Mouse (Mus musculus): Measurements from ENCODE around the gene Me1. TPM values are rescaled to one million over a fixed set of nuclear protein-coding genes. Genes with fewer than 3 reads are reported as not detected.

Me1 gene
- polyA plus RNA-seq, 1 experiment: 56.3 TPM

DNA sequence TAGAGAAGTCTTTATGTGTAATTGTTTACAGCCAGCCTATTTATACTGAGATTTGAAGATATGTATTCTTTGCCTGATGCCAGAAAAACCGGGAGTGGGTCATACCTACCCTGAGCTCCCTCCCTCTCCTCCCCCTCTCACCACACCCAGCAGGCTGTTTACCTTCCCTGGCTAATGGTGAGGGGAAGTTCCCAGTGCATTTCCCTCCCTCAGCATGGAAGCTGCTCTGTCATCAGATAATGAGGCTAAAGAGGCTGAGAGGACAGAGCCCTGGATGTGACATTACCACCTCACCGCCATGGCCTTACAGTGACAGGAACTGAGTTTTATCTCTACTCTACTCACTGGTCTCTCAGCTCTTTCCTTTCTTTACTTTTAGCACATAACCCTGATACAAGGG is 6.1 kb upstream of the Me1 start:
- no peak for DNase-seq
- no peaks in the 10 kb centered on the region for H3K4me1 ChIP-seq (ENCODE audit: control insufficient read depth, insufficient read depth, low read length)
- no peak overlapping the region for H3K27ac ChIP-seq (ENCODE audit: insufficient read depth, low read length)
- no peaks in the 10 kb centered on the region for H3K27me3 ChIP-seq (ENCODE audit: control insufficient read depth, insufficient read depth, low read length)
- TF ChIP-seq POLR2A (IDR thresholded peaks at IDR 0.05; ENCODE audit: borderline replicate concordance, insufficient read depth, low read length): no peak
- TF ChIP-seq CTCF (IDR thresholded peaks at IDR 0.05; ENCODE audit: borderline replicate concordance, insufficient read depth, low read depth, low read length): no peak
- 35% methylated on average over 2 of the region's 2 CpGs for WGBS
- H3K4me3 ChIP-seq (replicated peaks; ENCODE audit: insufficient read depth, low read depth, low read length): no peak overlapping the region

DNA sequence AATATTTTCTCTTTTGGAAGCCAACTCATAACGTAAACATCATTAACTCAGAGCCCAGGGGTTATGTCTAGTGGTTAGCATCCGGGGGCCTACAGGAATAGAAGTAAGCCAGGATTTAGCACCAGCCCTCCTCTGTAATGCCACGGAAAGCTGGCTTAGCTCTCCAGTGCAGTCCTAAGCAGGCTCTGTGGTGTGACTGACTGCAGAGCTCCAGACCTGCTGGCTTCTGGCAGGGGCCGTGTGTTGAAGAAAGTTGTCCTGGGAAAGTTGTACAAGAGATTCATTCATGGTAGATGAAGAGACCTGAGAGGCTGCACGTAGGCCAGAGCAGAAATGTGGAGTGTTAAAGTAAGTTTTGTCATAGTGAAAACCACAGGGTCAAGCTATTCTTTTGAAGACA is 5.5 kb upstream of the Me1 start:
- TF ChIP-seq POLR2A (IDR thresholded peaks at IDR 0.05; ENCODE audit: borderline replicate concordance, insufficient read depth, low read length) (no peak), CTCF (IDR thresholded peaks at IDR 0.05; ENCODE audit: borderline replicate concordance, insufficient read depth, low read depth, low read length) (no peak)
- Histone ChIP-seq H3K4me1 (ENCODE audit: control insufficient read depth, insufficient read depth, low read length) (no peaks in the 10 kb centered on the region), H3K4me3 (replicated peaks; ENCODE audit: insufficient read depth, low read depth, low read length) (no peak overlapping the region), H3K27ac (ENCODE audit: insufficient read depth, low read length) (no peak overlapping the region), H3K27me3 (ENCODE audit: control insufficient read depth, insufficient read depth, low read length) (no peaks in the 10 kb centered on the region)
- DNase-seq: no peak
- WGBS: 43% methylated on average over 5 of the region's 5 CpGs

DNA sequence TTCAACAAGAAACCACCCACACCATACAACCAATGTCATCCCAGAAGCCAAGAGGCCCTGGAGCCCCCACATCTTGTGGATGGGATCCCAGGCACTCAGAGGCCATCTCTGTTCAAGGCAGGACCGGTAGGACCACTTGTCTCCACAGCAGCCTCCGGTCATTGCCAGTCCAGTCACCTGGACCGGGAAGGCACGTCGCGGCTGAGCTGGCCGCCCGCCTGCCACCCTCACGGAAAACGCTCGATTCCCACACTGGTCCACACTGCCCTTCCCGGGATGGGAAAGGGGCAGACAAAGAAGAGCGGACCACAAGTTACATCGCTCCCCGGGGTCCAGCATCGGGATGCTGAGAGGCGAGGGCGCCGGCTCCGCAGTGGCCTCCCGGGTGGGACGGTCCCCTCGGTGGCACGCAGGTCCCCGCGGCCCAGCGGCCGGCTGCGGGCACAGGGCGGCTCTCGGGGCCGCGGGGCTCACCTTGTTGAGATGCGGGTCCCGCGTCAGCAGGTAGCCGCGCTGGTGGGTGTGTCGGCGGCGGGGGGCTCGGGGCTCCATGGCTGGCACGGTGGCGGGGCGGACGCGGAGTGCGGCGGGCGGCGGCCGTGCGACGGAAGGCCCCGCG is 445 bp downstream of the Me1 start:
- no peaks in the 10 kb centered on the region; the same call in 1 of the 2 replicates for H3K27me3 ChIP-seq (ENCODE audit: control insufficient read depth, insufficient read depth, low read length)
- DNase-seq: peak; percentile 33 to 46
- H3K4me1 ChIP-seq (ENCODE audit: control insufficient read depth, insufficient read depth, low read length): no peaks in the 10 kb centered on the region
- H3K27ac ChIP-seq (ENCODE audit: insufficient read depth, low read length): no peak overlapping the region
- WGBS: 2% methylated on average over 41 of the region's 56 CpGs
- TF ChIP-seq CTCF (IDR thresholded peaks at IDR 0.05; ENCODE audit: borderline replicate concordance, insufficient read depth, low read depth, low read length) (no peak), POLR2A (IDR thresholded peaks at IDR 0.05; ENCODE audit: borderline replicate concordance, insufficient read depth, low read length) (no peak)
- peak overlapping the region; percentile 58 for H3K4me3 ChIP-seq (replicated peaks; ENCODE audit: insufficient read depth, low read depth, low read length)

DNA sequence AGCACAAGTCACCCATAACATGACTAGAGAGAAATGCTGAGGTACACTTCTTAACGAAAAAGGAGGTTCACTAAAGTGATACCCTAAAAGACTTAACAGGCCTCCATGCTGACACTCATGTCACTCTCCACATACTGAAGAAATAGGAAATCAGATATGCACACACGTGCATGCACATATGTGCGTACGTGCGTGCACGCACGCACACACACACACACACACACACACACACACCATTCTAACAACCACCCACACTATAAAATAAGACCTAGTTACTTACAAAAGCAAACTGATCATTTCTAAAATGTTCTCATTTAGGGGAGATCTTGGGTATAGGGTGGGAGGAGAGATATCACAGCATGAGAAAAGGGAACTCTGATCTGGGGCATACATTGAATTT is 1.1 kb downstream of the Me1 start:
- Histone ChIP-seq H3K4me3 (replicated peaks; ENCODE audit: insufficient read depth, low read depth, low read length) (no peak overlapping the region), H3K27ac (ENCODE audit: insufficient read depth, low read length) (no peak overlapping the region), H3K4me1 (ENCODE audit: control insufficient read depth, insufficient read depth, low read length) (no peaks in the 10 kb centered on the region), H3K27me3 (ENCODE audit: control insufficient read depth, insufficient read depth, low read length) (no peaks in the 10 kb centered on the region; the same call in 1 of the 2 replicates)
- DNase-seq: no peak
- WGBS: 98% methylated on average over 7 of the region's 7 CpGs
- TF ChIP-seq POLR2A (IDR thresholded peaks at IDR 0.05; ENCODE audit: borderline replicate concordance, insufficient read depth, low read length) (no peak), CTCF (IDR thresholded peaks at IDR 0.05; ENCODE audit: borderline replicate concordance, insufficient read depth, low read depth, low read length) (no peak)

DNA sequence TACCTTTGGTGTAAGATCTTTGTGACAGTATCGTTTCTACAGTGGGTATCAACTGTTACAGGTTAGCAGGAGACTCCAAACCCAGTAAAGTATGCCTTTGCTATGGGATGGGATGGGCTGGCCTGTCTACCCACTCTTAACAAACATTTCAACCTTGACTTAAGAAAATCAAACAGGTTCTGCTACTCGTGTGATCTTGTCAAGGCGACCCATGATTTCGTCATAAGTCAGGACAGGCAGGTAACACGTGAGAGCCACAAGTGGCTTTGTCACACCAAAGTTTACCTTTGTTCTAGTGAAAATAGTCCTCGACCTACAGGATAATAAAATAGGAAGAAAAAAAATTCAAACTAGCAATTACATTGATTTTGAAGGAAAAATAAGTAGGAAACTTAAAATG is 1.8 kb downstream of the Me1 start:
- H3K4me3 ChIP-seq (replicated peaks; ENCODE audit: insufficient read depth, low read depth, low read length): no peak overlapping the region

DNA sequence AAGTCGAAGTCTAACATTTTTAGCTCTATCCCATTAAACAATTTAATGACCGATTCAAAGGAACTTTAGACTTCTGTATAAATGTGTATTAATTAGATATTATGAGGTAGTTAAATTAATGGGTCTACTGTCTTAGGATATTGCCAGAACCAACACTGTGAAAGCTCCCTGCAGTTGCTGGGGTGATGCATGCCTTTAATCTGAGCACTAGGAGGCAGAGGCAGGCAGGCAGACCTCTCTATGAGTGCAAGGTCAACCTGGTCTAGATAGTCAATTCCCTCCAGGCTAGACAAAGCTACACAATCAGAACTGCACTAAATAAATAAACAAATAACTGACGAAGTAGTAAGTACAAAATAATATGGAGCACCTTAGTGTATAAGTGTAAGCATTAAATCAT is 3.1 kb downstream of the Me1 start:
- TF ChIP-seq POLR2A (IDR thresholded peaks at IDR 0.05; ENCODE audit: borderline replicate concordance, insufficient read depth, low read length) (no peak), CTCF (IDR thresholded peaks at IDR 0.05; ENCODE audit: borderline replicate concordance, insufficient read depth, low read depth, low read length) (no peak)
- no peak overlapping the region for H3K27ac ChIP-seq (ENCODE audit: insufficient read depth, low read length)
- H3K4me3 ChIP-seq (replicated peaks; ENCODE audit: insufficient read depth, low read depth, low read length): no peak overlapping the region
- DNase-seq: no peak
- 90% methylated on average over 3 of the region's 3 CpGs for WGBS
- H3K27me3 ChIP-seq (ENCODE audit: control insufficient read depth, insufficient read depth, low read length): no peaks in the 10 kb centered on the region; the same call in 1 of the 2 replicates
- no peaks in the 10 kb centered on the region for H3K4me1 ChIP-seq (ENCODE audit: control insufficient read depth, insufficient read depth, low read length)

More for the DNA sequence above, 1.8 kb downstream of the Me1 start:
- TF ChIP-seq POLR2A (IDR thresholded peaks at IDR 0.05; ENCODE audit: borderline replicate concordance, insufficient read depth, low read length) (no peak), CTCF (IDR thresholded peaks at IDR 0.05; ENCODE audit: borderline replicate concordance, insufficient read depth, low read depth, low read length) (no peak)
- H3K4me1 ChIP-seq (ENCODE audit: control insufficient read depth, insufficient read depth, low read length): no peaks in the 10 kb centered on the region
- no peaks in the 10 kb centered on the region; the same call in 1 of the 2 replicates for H3K27me3 ChIP-seq (ENCODE audit: control insufficient read depth, insufficient read depth, low read length)
- H3K27ac ChIP-seq (ENCODE audit: insufficient read depth, low read length): no peak overlapping the region
- no peak for DNase-seq
- WGBS: 96% methylated on average over 6 of the region's 6 CpGs

DNA sequence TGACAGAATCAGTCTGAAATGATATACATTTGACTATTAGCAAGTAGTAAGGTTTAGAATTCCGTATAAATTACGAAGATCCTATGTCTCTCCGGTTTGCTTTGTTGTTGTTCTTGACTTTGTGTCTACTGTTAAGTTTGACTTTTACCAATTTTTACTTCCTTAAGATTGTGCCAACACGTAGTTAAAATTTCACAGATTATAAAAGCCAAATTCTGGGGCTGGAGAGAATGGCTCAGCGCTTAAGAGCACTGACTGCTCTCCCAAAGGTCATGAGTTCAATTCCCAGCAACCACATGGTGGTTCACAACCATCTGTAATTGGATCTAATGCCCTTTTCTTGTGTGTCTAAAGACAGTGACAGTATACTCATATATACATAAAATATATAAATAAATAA is 3.5 kb downstream of the Me1 start:
- Histone ChIP-seq H3K27me3 (ENCODE audit: control insufficient read depth, insufficient read depth, low read length) (no peaks in the 10 kb centered on the region; the same call in 1 of the 2 replicates), H3K4me1 (ENCODE audit: control insufficient read depth, insufficient read depth, low read length) (no peaks in the 10 kb centered on the region), H3K4me3 (replicated peaks; ENCODE audit: insufficient read depth, low read depth, low read length) (no peak overlapping the region), H3K27ac (ENCODE audit: insufficient read depth, low read length) (no peak overlapping the region)
- 91% methylated on average over 5 of the region's 5 CpGs for WGBS
- no peak for TF ChIP-seq CTCF (IDR thresholded peaks at IDR 0.05; ENCODE audit: borderline replicate concordance, insufficient read depth, low read depth, low read length)
- TF ChIP-seq POLR2A (IDR thresholded peaks at IDR 0.05; ENCODE audit: borderline replicate concordance, insufficient read depth, low read length): no peak
- no peak for DNase-seq

DNA sequence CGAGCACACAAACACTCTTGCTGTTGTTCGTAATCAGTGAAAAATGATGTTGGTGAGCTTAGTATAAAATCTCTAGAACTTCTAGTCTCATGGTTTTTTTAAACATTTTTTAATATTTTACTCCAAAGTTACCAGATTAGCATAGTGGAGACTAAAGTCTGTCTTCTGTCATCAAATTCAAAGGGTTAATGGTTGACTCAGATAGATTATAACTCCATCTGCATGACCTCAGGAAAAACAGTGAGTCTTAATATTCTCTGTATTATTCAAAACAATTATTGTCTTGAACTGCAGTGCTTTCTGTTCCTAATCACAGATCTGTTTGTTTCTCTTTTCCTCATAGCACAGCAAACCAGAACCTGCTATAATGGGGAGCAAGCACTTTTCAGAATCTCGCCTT is 4.7 kb downstream of the Me1 start:
- Histone ChIP-seq H3K4me3 (replicated peaks; ENCODE audit: insufficient read depth, low read depth, low read length) (no peak overlapping the region), H3K27me3 (ENCODE audit: control insufficient read depth, insufficient read depth, low read length) (no peaks in the 10 kb centered on the region; the same call in 1 of the 2 replicates), H3K4me1 (ENCODE audit: control insufficient read depth, insufficient read depth, low read length) (no peaks in the 10 kb centered on the region), H3K27ac (ENCODE audit: insufficient read depth, low read length) (no peak overlapping the region)
- WGBS: 98% methylated on average over 3 of the region's 3 CpGs
- DNase-seq: no peak
- TF ChIP-seq CTCF (IDR thresholded peaks at IDR 0.05; ENCODE audit: borderline replicate concordance, insufficient read depth, low read depth, low read length) (no peak), POLR2A (IDR thresholded peaks at IDR 0.05; ENCODE audit: borderline replicate concordance, insufficient read depth, low read length) (no peak)

All from cerebellum, adult 2 months (tissue).